In the genomic region with DNA sequence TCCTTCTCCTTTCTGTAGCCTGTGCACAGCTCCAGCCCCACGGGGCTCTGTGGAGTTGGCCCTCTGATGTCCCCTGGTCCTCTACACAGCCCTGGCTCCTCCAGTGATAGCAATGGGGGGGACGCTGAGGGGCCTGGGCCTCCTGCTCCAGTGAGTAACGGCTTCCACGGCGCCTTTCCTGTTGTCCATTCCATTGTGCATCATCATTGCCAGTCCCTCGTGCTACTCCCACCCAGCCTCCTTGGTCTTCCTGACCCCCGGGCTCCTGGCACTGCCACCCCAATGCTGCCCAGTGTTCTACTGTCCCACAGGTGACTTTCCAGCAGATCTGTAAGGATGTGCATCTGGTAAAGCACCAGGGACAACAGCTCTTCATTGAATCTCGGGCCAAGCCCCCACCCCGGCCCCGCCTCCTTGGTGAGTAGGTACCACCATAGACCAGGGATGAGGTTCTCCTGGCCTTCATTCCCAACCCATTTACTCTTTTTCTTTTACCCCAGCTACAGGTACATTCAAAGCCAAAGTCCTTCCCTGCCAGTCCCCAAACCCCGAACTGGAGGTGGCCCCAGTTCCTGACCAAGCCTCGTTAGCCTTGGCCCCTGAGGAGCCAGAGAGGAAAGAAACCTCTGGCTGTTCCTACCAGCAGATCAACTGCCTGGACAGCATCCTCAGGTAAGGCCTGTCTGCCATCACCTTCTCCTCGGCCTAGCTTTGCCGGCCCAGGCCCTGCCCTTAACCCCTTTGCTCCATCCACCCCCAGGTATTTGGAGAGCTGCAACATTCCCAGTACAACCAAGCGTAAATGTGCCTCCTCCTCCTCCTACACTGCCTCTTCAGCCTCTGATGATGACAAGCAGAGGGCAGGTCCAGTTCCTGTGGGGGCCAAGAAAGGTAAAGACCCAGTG, we compare ENCODE assay signal across 14 mouse cellular contexts. TPM values are rescaled to one million over a fixed set of nuclear protein-coding genes. Genes with fewer than 3 reads are reported as not detected.
DNase-seq lines count a peak whose midpoint lies in the region; TF ChIP-seq lines count a peak whose summit lies in the region.
"Had no signal": no experiment of that assay in that cellular context is flagged by ENCODE, and none has a peak within 500 bp of the region (broad histone marks: within the 10 kb centered on the region; RNA-seq: fewer than 3 reads in every experiment).

No protein-coding gene starts in this region.

- no peak overlapping the region for H3K27ac ChIP-seq in heart, adult 2 months
- H3K27ac ChIP-seq in left cerebral cortex, adult 2 months, result peak overlapping the region; percentile 36; the same call in 1 of the 2 replicates
- no peak overlapping the region for H3K27ac ChIP-seq in thymus, adult 2 months (ENCODE audit: control insufficient read depth, insufficient read depth, low read length)
- H3K27ac ChIP-seq: hindbrain, embryonic 10.5 days; intestine, embryonic 15.5 days; liver, embryonic 12.5 days had no signal

- no peaks in the 10 kb centered on the region for H3K27me3 ChIP-seq in heart, adult 2 months (ENCODE audit: control insufficient read depth, insufficient read depth, low read length)
- no peaks in the 10 kb centered on the region for H3K27me3 ChIP-seq in thymus, adult 2 months (ENCODE audit: control insufficient read depth, insufficient read depth, low read length)
- H3K27me3 ChIP-seq: intestine, embryonic 15.5 days; liver, embryonic 12.5 days; megakaryocyte, embryonic 14.5 days had no signal

- H3K79me2 ChIP-seq in heart, adult 2 months (replicated peaks; ENCODE audit: control insufficient read depth, insufficient read depth, low read length), result peaks cover 2% of the 10 kb centered on the region

- H3K9ac ChIP-seq in heart, adult 2 months (ENCODE audit: low read depth, low read length), result no peak overlapping the region
- H3K9ac ChIP-seq: intestine, embryonic 15.5 days; liver, embryonic 12.5 days had no signal

- TF ChIP-seq CTCF in heart, adult 2 months (IDR thresholded peaks at IDR 0.05), result no peak
- no peak for TF ChIP-seq CTCF in left cerebral cortex, adult 2 months (IDR thresholded peaks at IDR 0.05)
- no peak for TF ChIP-seq CTCF in thymus, adult 2 months (IDR thresholded peaks at IDR 0.05; ENCODE audit: borderline replicate concordance, control insufficient read depth, extremely low read depth, insufficient read depth, low read length, poor library complexity)

- DNase-seq in cerebellum, adult 11-12 months, result peak; percentile 23
- no peak for DNase-seq in cerebellum, postnatal 14 days
- peak; percentile 5 to 18 for DNase-seq in heart, adult 2 months
- DNase-seq in heart, postnatal 10 days, result no peak
- DNase-seq in left cerebral cortex, adult 2 months (ENCODE audit: extremely low spot score in 1 of 2, low spot score in 2 of 2), result no peak
- no peak for DNase-seq in left cerebral cortex, postnatal 10 days (ENCODE audit: extremely low spot score in 1 of 2, low spot score in 2 of 2)
- peak; percentile 7 for DNase-seq in thymus, postnatal 4 days
- DNase-seq in thymus, adult 2 months, result no peak
- DNase-seq: lung, postnatal 10 days had no signal

- H3K36me3 ChIP-seq in heart, adult 2 months (ENCODE audit: control insufficient read depth, insufficient read depth, low read length), result peaks cover 6% of the 10 kb centered on the region
- H3K36me3 ChIP-seq in thymus, adult 2 months (ENCODE audit: control insufficient read depth, insufficient read depth, low read length), result peaks cover 57% of the 10 kb centered on the region

- 88% methylated on average over 15 of the region's 15 CpGs for WGBS in heart, adult 2 months
- WGBS in thymus, adult 2 months, result 98% methylated on average over 15 of the region's 15 CpGs

- intact Hi-C loops in heart, adult 2 months (cut with DNase I), result loop anchor here (10.0 kb wide), 1 partner anchor 301 kb away; no protein-coding TSS in a partner anchor
- intact Hi-C loops in heart, postnatal 10 days (cut with DNase I), result no loop called here
- intact Hi-C loops in left cerebral cortex, adult 2 months (cut with DNase I), result no loop called here
- intact Hi-C loops in left cerebral cortex, postnatal 10 days (cut with DNase I), result no loop called here

- H3K4me3 ChIP-seq in heart, adult 2 months, result no peak overlapping the region
- H3K4me3 ChIP-seq in left cerebral cortex, adult 2 months, result no peak overlapping the region
- no peak overlapping the region for H3K4me3 ChIP-seq in thymus, adult 2 months (ENCODE audit: control insufficient read depth, insufficient read depth, low read length)
- H3K4me3 ChIP-seq: intestine, embryonic 15.5 days; liver, embryonic 12.5 days had no signal

- no peak for TF ChIP-seq EP300 in heart, adult 2 months (IDR thresholded peaks at IDR 0.05; ENCODE audit: insufficient read depth, low read depth, low read length)

- peaks cover 6% of the 10 kb centered on the region for H3K4me1 ChIP-seq in heart, adult 2 months (ENCODE audit: control insufficient read depth, insufficient read depth, low read length)
- H3K4me1 ChIP-seq in thymus, adult 2 months (replicated peaks; ENCODE audit: control insufficient read depth, insufficient read depth, low read length), result peaks cover 18% of the 10 kb centered on the region

- TF ChIP-seq POLR2A in heart, adult 2 months (IDR thresholded peaks at IDR 0.05; ENCODE audit: insufficient read depth, low read depth, low read length), result no peak
- TF ChIP-seq POLR2A in thymus, adult 2 months (IDR thresholded peaks at IDR 0.05; ENCODE audit: control insufficient read depth, extremely low read depth, insufficient read depth, low read length, poor library complexity), result no peak

RNA-seq across cellular contexts. Expression of a gene that starts 8.8 kb away (rescaled TPM):
- 10 to 100 TPM; 44.4 to 79.8 TPM for total RNA-seq in heart, adult 2 months (2021)
- 18.0 and 36.4 TPM in 2 replicates for polyA plus RNA-seq in heart, adult 2 months (2012; rRNA removed)
- total RNA-seq in heart, postnatal 10 days (2021), result 100 to 1,000 TPM in 1 of 2 experiments, 10 to 100 TPM in 1; 61.4 to 101 TPM
- total RNA-seq in left cerebral cortex, adult 2 months (2021), result 100 to 1,000 TPM; 114 to 185 TPM
- total RNA-seq in left cerebral cortex, postnatal 10 days (2021), result 10 to 100 TPM; 71.2 to 83.9 TPM
- polyA plus RNA-seq in thymus, adult 2 months (2012; rRNA removed), result 28.0 and 29.6 TPM in 2 replicates

RNA-seq across cellular contexts. Expression of a gene that starts 15.5 kb away (rescaled TPM):
- 10 to 100 TPM; 63.4 to 70.8 TPM for total RNA-seq in heart, adult 2 months (2021)
- 83.0 and 90.0 TPM in 2 replicates for polyA plus RNA-seq in heart, adult 2 months (2012; rRNA removed)
- total RNA-seq in heart, postnatal 10 days (2021), result 10 to 100 TPM; 71.1 to 85.8 TPM
- 1,000 to 10,000 TPM; 1,115 to 1,119 TPM for total RNA-seq in left cerebral cortex, adult 2 months (2021)
- 1,000 to 10,000 TPM; 1,124 to 1,163 TPM for total RNA-seq in left cerebral cortex, postnatal 10 days (2021)
- polyA plus RNA-seq in thymus, adult 2 months (2012; rRNA removed), result 159 and 175 TPM in 2 replicates

RNA-seq across cellular contexts. Expression of a gene that starts 16.4 kb away (rescaled TPM):
- under 1 TPM in 1 of 2 experiments, not detected in 1; 0.11 TPM for total RNA-seq in heart, adult 2 months (2021)
- 0.10 TPM in 1 of 2 replicates, not detected in the other for polyA plus RNA-seq in heart, adult 2 months (2012; rRNA removed)
- under 1 TPM; 0.17 to 0.34 TPM for total RNA-seq in heart, postnatal 10 days (2021)
- total RNA-seq in left cerebral cortex, adult 2 months (2021), result under 1 TPM; 0.57 to 0.82 TPM
- under 1 TPM; 0.57 to 0.73 TPM for total RNA-seq in left cerebral cortex, postnatal 10 days (2021)
- polyA plus RNA-seq in thymus, adult 2 months (2012; rRNA removed), result 0.69 and 1.1 TPM in 2 replicates

RNA-seq across cellular contexts. Expression of a gene that starts 18.6 kb away (rescaled TPM):
- under 1 TPM; 0.21 to 0.23 TPM for total RNA-seq in heart, adult 2 months (2021)
- polyA plus RNA-seq in heart, adult 2 months (2012; rRNA removed), result 0.82 and 1.00 TPM in 2 replicates
- total RNA-seq in heart, postnatal 10 days (2021), result under 1 TPM; 0.42 to 0.60 TPM
- 1 to 10 TPM; 1.3 to 1.4 TPM for total RNA-seq in left cerebral cortex, adult 2 months (2021)
- under 1 TPM; 0.51 to 0.64 TPM for total RNA-seq in left cerebral cortex, postnatal 10 days (2021)
- polyA plus RNA-seq in thymus, adult 2 months (2012; rRNA removed), result 0.65 and 1.3 TPM in 2 replicates
- polyA plus RNA-seq: embryonic facial prominence, embryonic 11.5 days had no signal

RNA-seq across cellular contexts. Expression of a gene that starts 21.9 kb away (rescaled TPM):
- total RNA-seq in heart, adult 2 months (2021), result under 1 TPM; 0.05 to 0.07 TPM
- polyA plus RNA-seq in heart, adult 2 months (2012; rRNA removed), result 0.16 TPM in 1 of 2 replicates, not detected in the other
- total RNA-seq in heart, postnatal 10 days (2021), result not detected
- total RNA-seq in left cerebral cortex, adult 2 months (2021), result 1 to 10 TPM; 6.5 TPM
- 1 to 10 TPM; 8.6 to 10.0 TPM for total RNA-seq in left cerebral cortex, postnatal 10 days (2021)
- polyA plus RNA-seq in thymus, adult 2 months (2012; rRNA removed), result 2.0 and 2.5 TPM in 2 replicates
- polyA plus RNA-seq: liver, embryonic 12.5 days had no signal

Comparison
In these comparisons a context has a peak if more than half of its experiments do, and no peak if none do; other contexts are left out.
1. DNase-seq: peak in cerebellum, adult 11-12 months (single experiment), heart, adult 2 months (2 of 2) and thymus, postnatal 4 days (single experiment); none in cerebellum, postnatal 14 days (0 of 2), heart, postnatal 10 days (0 of 2), left cerebral cortex, adult 2 months (0 of 2), left cerebral cortex, postnatal 10 days (0 of 2) and thymus, adult 2 months (single experiment).
2. RNA of a gene that starts 15.5 kb away (total RNA-seq): 1,124 to 1,163 TPM in left cerebral cortex, postnatal 10 days and 1,115 to 1,119 TPM in left cerebral cortex, adult 2 months; 71.1 to 85.8 TPM in heart, postnatal 10 days and 63.4 to 70.8 TPM in heart, adult 2 months; every median in the first group is over 10 times any median in the second.